Mouse (Mus musculus): ENCODE data around the gene Cwf19l1.

DNA sequence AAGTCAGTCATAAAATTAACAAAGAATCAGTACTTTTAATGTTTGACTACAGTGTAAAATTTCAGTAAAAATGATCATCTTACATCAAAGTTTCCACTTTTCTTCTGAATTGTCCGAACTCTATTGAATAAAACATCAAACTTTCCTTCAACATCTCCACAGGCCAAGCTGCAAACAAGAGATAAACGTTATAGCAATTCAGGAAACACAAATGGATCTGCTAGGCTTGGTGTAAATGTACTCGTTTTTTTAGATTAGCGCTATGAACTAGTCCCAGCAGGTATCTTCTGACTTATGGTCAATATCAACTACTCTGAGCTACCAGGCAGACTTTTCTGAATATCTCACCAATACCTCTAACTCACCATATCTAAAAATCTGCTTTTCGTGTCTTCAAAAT, 2.8 kb downstream of the Cwf19l1 start:
- no peak for TF ChIP-seq GATA1 (IDR thresholded peaks at IDR 0.05; ENCODE audit: borderline replicate concordance, low read length)
- TF ChIP-seq FLI1 (IDR thresholded peaks at IDR 0.05; ENCODE audit: low read length), result no peak
